Mouse (Mus musculus): Measurements from ENCODE around the gene Olfr588-ps1.
"Not testable (repeated sequence)": the region's sequence is repeated elsewhere in the genome, so short reads cannot be mapped to it uniquely, and the experiment has no call there.

Gene Olfr588-ps1

GRCm38 (mm10) chr7:103140579-103140978, at the start of gene Olfr588-ps1:
Olfr588-ps1 (plus strand) TSS chr7:103140879.
- DNase-seq (ENCODE audit: low read depth in 1 of 2, low spot score in 2 of 2), result no peak

- DNase-seq (ENCODE audit: low read depth in 1 of 2, low spot score in 2 of 2), result no peak
These were observed 43.3 kb upstream of the Olfr588-ps1 start, which contains the start of gene Olfr585 for GRCm38 (mm10) chr7:103097420-103097819. Olfr585 (plus strand) TSS chr7:103097720.

- no peak for DNase-seq (ENCODE audit: low read depth in 1 of 2, low spot score in 2 of 2)
These were observed 21.3 kb upstream of the Olfr588-ps1 start for GRCm38 (mm10) chr7:103119406-103119805.

- no peak for DNase-seq (ENCODE audit: low read depth in 1 of 2, low spot score in 2 of 2)
These were observed 15.1 kb upstream of the Olfr588-ps1 start, which contains the start of gene Olfr586 for GRCm38 (mm10) chr7:103125538-103125937. Olfr586 (minus strand) TSS chr7:103125638.

GRCm38 (mm10) chr7:103156256-103156655, 15.6 kb downstream of the Olfr588-ps1 start, which contains the start of gene Olfr589:
Olfr589 (minus strand) TSS chr7:103156356.
- DNase-seq (ENCODE audit: low read depth in 1 of 2, low spot score in 2 of 2), result no peak

GRCm38 (mm10) chr7:103169697-103170096, 29.0 kb downstream of the Olfr588-ps1 start:
- no peak for DNase-seq (ENCODE audit: low read depth in 1 of 2, low spot score in 2 of 2)

GRCm38 (mm10) chr7:103178240-103178639, 37.6 kb downstream of the Olfr588-ps1 start, which contains the start of gene Olfr591:
Olfr591 (minus strand) TSS chr7:103178340.
- DNase-seq (ENCODE audit: low read depth in 1 of 2, low spot score in 2 of 2), result no peak

GRCm38 (mm10) chr7:103184503-103184902, 43.8 kb downstream of the Olfr588-ps1 start, which contains the start of gene Olfr592:
Olfr592 (plus strand) TSS chr7:103184803.
- not testable (repeated sequence) for DNase-seq (ENCODE audit: low read depth in 1 of 2, low spot score in 2 of 2)

Measured in monocyte, adult 2 months (primary cell).